In genomic region chr6:70768769-70769168, GRCm38 (mm10) we compare ENCODE assay signal across 8 mouse cellular contexts. TPM values are rescaled to one million over a fixed set of nuclear protein-coding genes. Genes with fewer than 3 reads are reported as not detected.
DNase-seq lines count a peak whose midpoint lies in the region; ATAC-seq and TF ChIP-seq lines count a peak whose summit lies in the region.

No protein-coding gene starts in this region.

- H3K4me3 ChIP-seq in kidney, adult 2 months (ENCODE audit: insufficient read depth, low read depth, low read length): no peak overlapping the region
- H3K4me3 ChIP-seq in limb, embryonic 12.5 days (replicated peaks): no peak overlapping the region
- H3K4me3 ChIP-seq in midbrain, embryonic 16.5 days (ENCODE audit: low read depth, low read length): no peak overlapping the region
- H3K4me3 ChIP-seq in spleen, adult 2 months (ENCODE audit: extremely low read depth, insufficient read depth, insufficient read length): no peak overlapping the region

- intact Hi-C loops in heart, postnatal 25 days (cut with DNase I): no loop called here

- H3K4me2 ChIP-seq in limb, embryonic 12.5 days: no peak overlapping the region
- no peak overlapping the region for H3K4me2 ChIP-seq in midbrain, embryonic 16.5 days (ENCODE audit: low read length)

- peak; percentile 65; the same call in 1 of the 2 replicates for ATAC-seq in limb, embryonic 12.5 days (ENCODE audit: insufficient number of reproducible peaks, insufficient read depth, low FRiP score, low TSS enrichment, low read depth)
- peak; percentile 80; the same call in 1 of the 2 replicates for ATAC-seq in midbrain, embryonic 16.5 days

- no peaks in the 10 kb centered on the region for H3K27me3 ChIP-seq in kidney, adult 2 months (replicated peaks; ENCODE audit: control insufficient read depth, insufficient read depth, low read length)
- no peaks in the 10 kb centered on the region for H3K27me3 ChIP-seq in limb, embryonic 12.5 days
- H3K27me3 ChIP-seq in midbrain, embryonic 16.5 days (ENCODE audit: control insufficient read depth, insufficient read depth, low read depth, low read length): no peaks in the 10 kb centered on the region
- H3K27me3 ChIP-seq in spleen, adult 2 months (ENCODE audit: control insufficient read depth, insufficient read depth, low read length): no peaks in the 10 kb centered on the region

- H3K4me1 ChIP-seq in kidney, adult 2 months (ENCODE audit: control insufficient read depth, insufficient read depth, low read length): peaks cover under 1% of the 10 kb centered on the region; the same call in 1 of the 2 replicates
- H3K4me1 ChIP-seq in limb, embryonic 12.5 days (replicated peaks): no peaks in the 10 kb centered on the region
- no peaks in the 10 kb centered on the region for H3K4me1 ChIP-seq in midbrain, embryonic 16.5 days (ENCODE audit: control insufficient read depth, insufficient read depth, low read length)
- H3K4me1 ChIP-seq in spleen, adult 2 months (ENCODE audit: control insufficient read depth, insufficient read depth, insufficient read length): peaks cover 4% of the 10 kb centered on the region; the same call in 1 of the 2 replicates

- peaks cover 2% of the 10 kb centered on the region for H3K36me3 ChIP-seq in kidney, adult 2 months (ENCODE audit: control insufficient read depth, insufficient read depth, low read length)
- H3K36me3 ChIP-seq in limb, embryonic 12.5 days: peaks cover 77% of the 10 kb centered on the region
- peaks cover 26% of the 10 kb centered on the region for H3K36me3 ChIP-seq in midbrain, embryonic 16.5 days (ENCODE audit: control insufficient read depth, insufficient read depth, low read length)
- H3K36me3 ChIP-seq in spleen, adult 2 months (ENCODE audit: control insufficient read depth, insufficient read depth, low read length): peaks cover 20% of the 10 kb centered on the region

- peak; percentile 93 for TF ChIP-seq CTCF in kidney, adult 2 months (conservative IDR thresholded peaks at IDR 0.05; ENCODE audit: insufficient read depth, insufficient read length, low read depth, low read length)
- peak; percentile 96 for TF ChIP-seq CTCF in spleen, adult 2 months (IDR thresholded peaks at IDR 0.05; ENCODE audit: extremely low read depth, insufficient read depth, insufficient read length, insufficient replicate concordance)

- no peaks in the 10 kb centered on the region for H3K9me3 ChIP-seq in limb, embryonic 12.5 days
- no peaks in the 10 kb centered on the region for H3K9me3 ChIP-seq in midbrain, embryonic 16.5 days (replicated peaks; ENCODE audit: control insufficient read depth, low read length, poor library complexity, severe bottlenecking)

- no peak overlapping the region for H3K27ac ChIP-seq in kidney, adult 2 months (ENCODE audit: insufficient read depth, low read depth, low read length)
- no peak overlapping the region for H3K27ac ChIP-seq in limb, embryonic 12.5 days
- no peak overlapping the region for H3K27ac ChIP-seq in midbrain, embryonic 16.5 days (ENCODE audit: low read length)
- H3K27ac ChIP-seq in spleen, adult 2 months (ENCODE audit: insufficient read depth, low read length): no peak overlapping the region

- peak; percentile 92 for DNase-seq in heart, adult 11 months
- no peak for DNase-seq in heart, postnatal 25 days (ENCODE audit: low spot score)
- DNase-seq in cerebellum, postnatal 4 days (ENCODE audit: low spot score in 2 of 2): peak; percentile 53 to 77
- DNase-seq in gastrocnemius, postnatal 10 days: peak; percentile 74
- DNase-seq in kidney, adult 2 months: peak; percentile 83
- DNase-seq in spleen, adult 2 months (ENCODE audit: low read depth in 1 of 2, low spot score in 2 of 2): peak; percentile 64 to 81

- H3K9ac ChIP-seq in limb, embryonic 12.5 days (replicated peaks): no peak overlapping the region
- H3K9ac ChIP-seq in midbrain, embryonic 16.5 days (ENCODE audit: low read depth, low read length): no peak overlapping the region

- TF ChIP-seq POLR2A in kidney, adult 2 months (IDR thresholded peaks at IDR 0.05; ENCODE audit: low read depth, low read length): no peak
- TF ChIP-seq POLR2A in spleen, adult 2 months (IDR thresholded peaks at IDR 0.05; ENCODE audit: low read depth, low read length): no peak

- WGBS in kidney, adult 2 months: 32% methylated on average over 6 of the region's 6 CpGs
- WGBS in limb, embryonic 12.5 days: 35% methylated on average over 6 of the region's 6 CpGs
- WGBS in midbrain, embryonic 16.5 days: 30% methylated on average over 6 of the region's 6 CpGs
- 43% methylated on average over 6 of the region's 6 CpGs for WGBS in spleen, adult 2 months

RNA-seq across cellular contexts. Expression of gene Rpia, which starts 23.3 kb away (rescaled TPM):
- 10 to 100 TPM; 11.3 to 13.9 TPM for total RNA-seq in heart, postnatal 25 days (2021)
- total RNA-seq in gastrocnemius, postnatal 10 days (2021): 10 to 100 TPM in 1 of 2 experiments, 1 to 10 TPM in 1; 8.5 to 10.2 TPM
- polyA plus RNA-seq in kidney, adult 2 months (2012; rRNA removed): 10.2 and 15.0 TPM in 2 replicates
- 3.5 TPM in 2 replicates for polyA plus RNA-seq in limb, embryonic 12.5 days (2016; fragmentation: Nextera tagmentation; extraction: Ambion mirVana)
- polyA plus RNA-seq in midbrain, embryonic 16.5 days (2015; fragmentation: Nextera tagmentation; extraction: Ambion mirVana): 2.6 and 2.9 TPM in 2 replicates
- 12.7 and 15.1 TPM in 2 replicates for polyA plus RNA-seq in spleen, adult 2 months (2012; rRNA removed)
